Mouse (Mus musculus) ZHBTc4 (cell line): ENCODE measurements around the gene Coa7.
A peak's percentile ranks its signal among the peaks of the same experiment; 100 is the strongest.

ENCODE experiments used
- DNase-seq: peaks from one replicate; pipeline ENCODE4 v3.0.0-alpha.2; 2011; ENCODE audit warnings: low read depth, low spot score

The Coa7 gene

GRCm38 (mm10) chr4:108327730-108328484 lies at the start of gene Coa7:
Gene Coa7, plus strand, starts transcription at chr4:108328140.
- DNase-seq, result peak; percentile 98

GRCm38 (mm10) chr4:108300266-108300665 lies 27.7 kb upstream of the Coa7 start:
- no peak for DNase-seq

GRCm38 (mm10) chr4:108300670-108301373 lies 27.1 kb upstream of the Coa7 start, which contains the start of gene Zyg11b:
Gene Zyg11b, minus strand, starts transcription at chr4:108301096.
- peak; percentile 97 for DNase-seq

GRCm38 (mm10) chr4:108302296-108302890 lies 25.5 kb upstream of the Coa7 start:
- DNase-seq, result peak; percentile 68

GRCm38 (mm10) chr4:108310706-108311105 lies 17.2 kb upstream of the Coa7 start:
- DNase-seq, result no peak

- no peak for DNase-seq
Measured at GRCm38 (mm10) chr4:108314041-108314440, 13.9 kb upstream of the Coa7 start.

- DNase-seq, result no peak
Measured at GRCm38 (mm10) chr4:108317656-108318605, 10.0 kb upstream of the Coa7 start.

- DNase-seq, result peak; percentile 92
Measured at GRCm38 (mm10) chr4:108318649-108319615, 9.0 kb upstream of the Coa7 start.

GRCm38 (mm10) chr4:108319747-108320146 lies 8.2 kb upstream of the Coa7 start:
- peak; percentile 85 for DNase-seq

GRCm38 (mm10) chr4:108320627-108321380 lies 7.1 kb upstream of the Coa7 start:
- peak; percentile 36 for DNase-seq

GRCm38 (mm10) chr4:108323588-108323987 lies 4.4 kb upstream of the Coa7 start:
- no peak for DNase-seq

GRCm38 (mm10) chr4:108327071-108327579 lies 815 bp upstream of the Coa7 start:
- peak; percentile 83 for DNase-seq

- no peak for DNase-seq
Measured at GRCm38 (mm10) chr4:108329840-108330239, 1.9 kb downstream of the Coa7 start.

- no peak for DNase-seq
Measured at GRCm38 (mm10) chr4:108332041-108332440, 4.1 kb downstream of the Coa7 start.

- no peak for DNase-seq
Measured at GRCm38 (mm10) chr4:108335413-108335812, 7.5 kb downstream of the Coa7 start.

- DNase-seq, result no peak
Measured at GRCm38 (mm10) chr4:108336765-108337164, 8.8 kb downstream of the Coa7 start.

GRCm38 (mm10) chr4:108337817-108338216 lies 9.9 kb downstream of the Coa7 start:
- peak; percentile 65 for DNase-seq

GRCm38 (mm10) chr4:108338321-108338733 lies 10.4 kb downstream of the Coa7 start:
- DNase-seq, result peak; percentile 54

GRCm38 (mm10) chr4:108338811-108339210 lies 10.9 kb downstream of the Coa7 start:
- peak; percentile 61 for DNase-seq
